In genomic region chr8:84908421-84909161, GRCm38 (mm10) we compare ENCODE assay signal across 8 mouse cellular contexts. TPM values are rescaled to one million over a fixed set of nuclear protein-coding genes. Genes with fewer than 3 reads are reported as not detected.
DNase-seq lines count a peak whose midpoint lies in the region; ATAC-seq and TF ChIP-seq lines count a peak whose summit lies in the region.

Gene Dnase2a, plus strand, starts transcription at chr8:84908560.

- DNase-seq in CH12.LX (ENCODE audit: extremely low read depth): peak; percentile 99
- peak; percentile 97 for DNase-seq in c-Kit-positive CD71-positive TER-119-negative erythroid progenitor cells, embryonic 14.5 days (ENCODE audit: low read depth)
- DNase-seq in heart, postnatal 10 days: peak; percentile 96 to 97
- DNase-seq in large intestine, adult 2 months (ENCODE audit: low read depth, low spot score): peak; percentile 85
- peak; percentile 99 for DNase-seq in lung, adult 18-20 months
- peak; percentile 90 for DNase-seq in testis, postnatal 14 days (ENCODE audit: low spot score)

- TF ChIP-seq EP300 in CH12.LX (IDR thresholded peaks at IDR 0.05; ENCODE audit: low read length): no peak

- H3K36me3 ChIP-seq in CH12.LX (replicated peaks in 1 of 2; ENCODE audit: control insufficient read depth in 1 of 2, insufficient read depth in 1 of 2, low read length in 1 of 2): peaks cover 12 to 40% of the 10 kb centered on the region in 2 experiments
- peaks cover 40% of the 10 kb centered on the region for H3K36me3 ChIP-seq in forebrain, embryonic 13.5 days (ENCODE audit: poor library complexity, severe bottlenecking)
- peaks cover 41% of the 10 kb centered on the region for H3K36me3 ChIP-seq in neural tube, embryonic 15.5 days

- H3K4me3 ChIP-seq in CH12.LX (replicated peaks in 1 of 3; ENCODE audit: low read depth in 2 of 3, low read length in 2 of 3, poor library complexity in 1 of 3): peak within 1 kb of the TSS; percentile 63 to 68 (median 64)
- peak within 1 kb of the TSS; percentile 47 for H3K4me3 ChIP-seq in forebrain, embryonic 13.5 days
- H3K4me3 ChIP-seq in neural tube, embryonic 15.5 days (replicated peaks): peak within 1 kb of the TSS; percentile 40

- intact Hi-C loops in heart, postnatal 10 days (cut with DNase I): no loop called here

- peaks cover 8 to 17% of the 10 kb centered on the region in 2 experiments for H3K4me1 ChIP-seq in CH12.LX (ENCODE audit: control insufficient read depth in 1 of 2, insufficient read depth in 2 of 2)
- H3K4me1 ChIP-seq in forebrain, embryonic 13.5 days: peaks cover 24% of the 10 kb centered on the region
- H3K4me1 ChIP-seq in neural tube, embryonic 15.5 days: peaks cover 19% of the 10 kb centered on the region

- ATAC-seq in forebrain, embryonic 13.5 days: peak; percentile 85
- peak; percentile 77 for ATAC-seq in neural tube, embryonic 15.5 days (ENCODE audit: low FRiP score)

- under 1% methylated on average over 45 of the region's 45 CpGs for WGBS in forebrain, embryonic 13.5 days
- WGBS in large intestine, adult 2 months: 1% methylated on average over 45 of the region's 45 CpGs
- 1% methylated on average over 45 of the region's 45 CpGs for WGBS in neural tube, embryonic 15.5 days

- H3K9ac ChIP-seq in CH12.LX (ENCODE audit: insufficient read depth, low read depth): peak within 1 kb of the TSS; percentile 72
- H3K9ac ChIP-seq in forebrain, embryonic 13.5 days: peak within 1 kb of the TSS; percentile 70
- peak within 1 kb of the TSS; percentile 49 for H3K9ac ChIP-seq in neural tube, embryonic 15.5 days (replicated peaks)

- H3K4me2 ChIP-seq in CH12.LX (ENCODE audit: insufficient read depth, low read depth, poor library complexity, severe bottlenecking): peak within 1 kb of the TSS; percentile 79
- peak within 1 kb of the TSS; percentile 74 for H3K4me2 ChIP-seq in forebrain, embryonic 13.5 days
- peak within 1 kb of the TSS; percentile 62 for H3K4me2 ChIP-seq in neural tube, embryonic 15.5 days

- H3K27me3 ChIP-seq in CH12.LX (replicated peaks): peaks cover 10% of the 10 kb centered on the region
- peaks cover 35% of the 10 kb centered on the region for H3K27me3 ChIP-seq in forebrain, embryonic 13.5 days
- peaks cover 24% of the 10 kb centered on the region for H3K27me3 ChIP-seq in neural tube, embryonic 15.5 days (replicated peaks)

- in situ Hi-C loops in CH12.LX (cut with MboI; ENCODE audit: low pct_ligation_motif_present, low pct_unique_long_range_greater_than_20kb, low sequenced_read_pairs): no loop called here

- H3K79me2 ChIP-seq in CH12.LX (replicated peaks; ENCODE audit: control insufficient read depth, extremely low read depth, insufficient read depth, poor library complexity, severe bottlenecking): no peaks in the 10 kb centered on the region

- H3K27ac ChIP-seq in CH12.LX (ENCODE audit: insufficient read depth, low read depth): no peak within 1 kb of the TSS
- peak within 1 kb of the TSS; percentile 44; the same call in 1 of the 2 replicates for H3K27ac ChIP-seq in forebrain, embryonic 13.5 days
- H3K27ac ChIP-seq in neural tube, embryonic 15.5 days (replicated peaks): no peak within 1 kb of the TSS

- H3K9me3 ChIP-seq in CH12.LX (replicated peaks; ENCODE audit: low read length): peaks cover 12% of the 10 kb centered on the region
- no peaks in the 10 kb centered on the region for H3K9me3 ChIP-seq in forebrain, embryonic 13.5 days (replicated peaks)
- no peaks in the 10 kb centered on the region for H3K9me3 ChIP-seq in neural tube, embryonic 15.5 days (replicated peaks)

- TF ChIP-seq RAD21 in CH12.LX (IDR thresholded peaks at IDR 0.05; ENCODE audit: low read depth, low read length): no peak

- peak; percentile 81 for TF ChIP-seq POLR2A in CH12.LX (IDR thresholded peaks at IDR 0.05; ENCODE audit: low read depth, low read length)

- dilution Hi-C loops in CH12.LX (cut with MboI; ENCODE audit: extremely low pct_ligation_motif_present, extremely low pct_unique_long_range_greater_than_20kb, low sequenced_read_pairs): no loop called here

- TF ChIP-seq CTCF in CH12.LX (conservative IDR thresholded peaks at IDR 0.05 in 1 of 2, IDR thresholded peaks at IDR 0.05 in 1 of 2; ENCODE audit: low read depth in 2 of 2, low read length in 2 of 2): no peak

TF ChIP-seq in CH12.LX, 34 proteins besides CTCF, POLR2A, EP300 and RAD21:
- TF ChIP-seq ZC3H11A (IDR thresholded peaks at IDR 0.05; ENCODE audit: low read depth, low read length): no peak
- TF ChIP-seq NRF1 (IDR thresholded peaks at IDR 0.05; ENCODE audit: low read depth, low read length): no peak
- no peak for TF ChIP-seq JUND (conservative IDR thresholded peaks at IDR 0.05; ENCODE audit: low read depth, low read length)
- no peak for TF ChIP-seq JUN (IDR thresholded peaks at IDR 0.05; ENCODE audit: insufficient read depth, low read depth, low read length)
- TF ChIP-seq SMC3 (IDR thresholded peaks at IDR 0.05; ENCODE audit: low read depth, low read length): no peak
- TF ChIP-seq POLR2AphosphoS2 (IDR thresholded peaks at IDR 0.05; ENCODE audit: low read depth, low read length): no peak
- no peak for TF ChIP-seq MAFK (IDR thresholded peaks at IDR 0.05; ENCODE audit: insufficient replicate concordance, low read length)
- TF ChIP-seq TBP (conservative IDR thresholded peaks at IDR 0.05; ENCODE audit: low read depth, low read length): 0 out of 2 replicates have a peak, but pooled peaks have one; percentile 49
- TF ChIP-seq SIN3A (IDR thresholded peaks at IDR 0.05; ENCODE audit: low read length): 0 out of 2 replicates have a peak, but pooled peaks have one; percentile 62
- TF ChIP-seq ETS1 (conservative IDR thresholded peaks at IDR 0.05; ENCODE audit: low read depth, low read length): no peak
- no peak for TF ChIP-seq UBTF (IDR thresholded peaks at IDR 0.05; ENCODE audit: low read depth, low read length)
- TF ChIP-seq HCFC1 (IDR thresholded peaks at IDR 0.05; ENCODE audit: low read depth, low read length): peak; percentile 4; the same call in 1 of the 2 replicates
- TF ChIP-seq ZMIZ1 (IDR thresholded peaks at IDR 0.05; ENCODE audit: low read depth, low read length): peak; percentile 37; the same call in 1 of the 2 replicates
- TF ChIP-seq MXI1 (IDR thresholded peaks at IDR 0.05; ENCODE audit: low read depth, low read length): peak; percentile 74
- peak; percentile 75 for TF ChIP-seq NELFE (IDR thresholded peaks at IDR 0.05; ENCODE audit: low read depth, low read length)
- no peak for TF ChIP-seq PAX5 (IDR thresholded peaks at IDR 0.05; ENCODE audit: low read length)
- no peak for TF ChIP-seq MEF2A (IDR thresholded peaks at IDR 0.05; ENCODE audit: borderline replicate concordance, low read depth, low read length)
- TF ChIP-seq CHD1 (IDR thresholded peaks at IDR 0.05; ENCODE audit: low read depth, low read length): no peak
- peak; percentile 90 for TF ChIP-seq BHLHE40 (IDR thresholded peaks at IDR 0.05; ENCODE audit: low read depth, low read length)
- TF ChIP-seq USF2 (conservative IDR thresholded peaks at IDR 0.05; ENCODE audit: low read depth, low read length): peak; percentile 97
- no peak for TF ChIP-seq GABPA (IDR thresholded peaks at IDR 0.05; ENCODE audit: insufficient replicate concordance, low read depth, low read length)
- no peak for TF ChIP-seq ZNF384 (IDR thresholded peaks at IDR 0.05; ENCODE audit: low read depth, low read length)
- TF ChIP-seq ZKSCAN1 (IDR thresholded peaks at IDR 0.05; ENCODE audit: borderline replicate concordance, low read depth, low read length): no peak
- TF ChIP-seq RCOR1 (conservative IDR thresholded peaks at IDR 0.05; ENCODE audit: low read depth, low read length): no peak
- peak; percentile 13; the same call in 1 of the 2 replicates for TF ChIP-seq TCF12 (IDR thresholded peaks at IDR 0.05; ENCODE audit: low read depth, low read length)
- no peak for TF ChIP-seq CHD2 (IDR thresholded peaks at IDR 0.05; ENCODE audit: low read length)
- no peak for TF ChIP-seq MYC (IDR thresholded peaks at IDR 0.05; ENCODE audit: low read depth, low read length)
- TF ChIP-seq MAZ (IDR thresholded peaks at IDR 0.05; ENCODE audit: low read depth, low read length): no peak; the same call in 1 of the 2 replicates
- peak; percentile 42; the same call in 1 of the 2 replicates for TF ChIP-seq IRF4 (IDR thresholded peaks at IDR 0.05; ENCODE audit: low read depth, low read length)
- TF ChIP-seq MAX (IDR thresholded peaks at IDR 0.05; ENCODE audit: low read length): peak; percentile 87
- TF ChIP-seq KAT2A (IDR thresholded peaks at IDR 0.05; ENCODE audit: insufficient replicate concordance, low read length): 0 out of 2 replicates have a peak, but pooled peaks have one; percentile 10
- TF ChIP-seq USF1 (IDR thresholded peaks at IDR 0.05; ENCODE audit: low read depth, low read length): peak; percentile 97
- TF ChIP-seq ELF1 (IDR thresholded peaks at IDR 0.05; ENCODE audit: low read depth, low read length): peak; percentile 50; the same call in 1 of the 2 replicates
- TF ChIP-seq E2F4 (IDR thresholded peaks at IDR 0.05; ENCODE audit: insufficient replicate concordance, low read depth, low read length): peak; percentile 65; the same call in 1 of the 2 replicates

RNA-seq across cellular contexts. Expression of gene Dnase2a, which starts in this region (rescaled TPM):
- 12.8 and 13.6 TPM in 2 replicates for total RNA-seq in CH12.LX (2012; rRNA removed)
- total RNA-seq in CH12.LX (2014; rRNA removed): 15.0 and 18.4 TPM in 2 replicates
- polyA plus RNA-seq in CH12.LX (2012; ENCODE audit: insufficient read length, low read depth): 25.4 and 31.4 TPM in 2 replicates
- polyA plus RNA-seq in forebrain, embryonic 13.5 days (2015; fragmentation: Nextera tagmentation; extraction: Ambion mirVana): 6.9 and 9.4 TPM in 2 replicates
- 1 to 10 TPM; 6.4 to 7.3 TPM for total RNA-seq in heart, postnatal 10 days (2021)
- 8.4 and 8.7 TPM in 2 replicates for polyA plus RNA-seq in large intestine, adult 2 months (2012; rRNA removed)
- polyA plus RNA-seq in neural tube, embryonic 15.5 days (2015; fragmentation: Nextera tagmentation; extraction: Ambion mirVana): 5.2 and 7.3 TPM in 2 replicates
